ENCODE assay signal across 8 mouse cellular contexts in the genomic region with DNA sequence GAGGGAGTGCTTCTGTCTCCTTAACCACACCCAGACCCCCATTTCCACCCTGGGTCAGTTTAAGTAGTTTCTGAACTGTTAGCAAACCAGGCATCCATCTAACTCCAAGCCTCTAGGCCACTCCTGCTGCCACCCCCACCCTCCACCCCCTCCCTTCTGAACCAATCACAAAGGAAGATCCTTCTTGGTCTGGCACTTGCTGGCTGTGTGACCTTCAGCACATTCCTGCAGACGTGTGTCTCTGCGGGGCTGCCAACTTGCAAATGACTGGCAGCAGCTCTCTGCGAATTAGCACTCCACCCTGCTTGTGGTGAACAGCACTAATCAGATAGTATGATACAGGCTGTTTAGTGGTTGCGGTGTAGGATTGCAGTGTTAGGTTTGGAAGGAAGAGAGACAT. TPM values are rescaled to one million over a fixed set of nuclear protein-coding genes. Genes with fewer than 3 reads are reported as not detected.
DNase-seq lines count a peak whose midpoint lies in the region; ATAC-seq and TF ChIP-seq lines count a peak whose summit lies in the region.
"Had no signal": no experiment of that assay in that cellular context is flagged by ENCODE, and none has a peak within 500 bp of the region (broad histone marks: within the 10 kb centered on the region; RNA-seq: fewer than 3 reads in every experiment).

No protein-coding gene starts in this region.

- TF ChIP-seq CTCF in lung, postnatal 0 days (IDR thresholded peaks at IDR 0.05), result no peak

- 13% methylated on average over 4 of the region's 4 CpGs for WGBS in lung, postnatal 0 days
- WGBS in embryonic facial prominence, embryonic 10.5 days, result 21% methylated on average over 4 of the region's 4 CpGs

- H3K4me3 ChIP-seq in lung, postnatal 0 days (ENCODE audit: low read depth, low read length), result no peak overlapping the region
- H3K4me3 ChIP-seq in embryonic facial prominence, embryonic 10.5 days, result no peak overlapping the region
- H3K4me3 ChIP-seq: limb, embryonic 12.5 days had no signal

- DNase-seq in lung, postnatal 25 days (ENCODE audit: low spot score), result peak; percentile 20
- no peak for DNase-seq in lung, postnatal 0 days (ENCODE audit: low spot score)
- DNase-seq in NIH3T3 (ENCODE audit: low read depth), result peak; percentile 53
- peak; percentile 19 for DNase-seq in embryonic facial prominence, embryonic 10.5 days (ENCODE audit: low spot score)
- peak; percentile 29 for DNase-seq in kidney, postnatal 14 days
- no peak for DNase-seq in cerebellum, adult 8-10 months
- no peak for DNase-seq in frontal cortex, adult 2 months (ENCODE audit: extremely low spot score in 1 of 2, low spot score in 1 of 2)

- TF ChIP-seq EP300 in lung, postnatal 0 days (IDR thresholded peaks at IDR 0.05), result no peak

- H3K4me2 ChIP-seq in lung, postnatal 0 days (replicated peaks; ENCODE audit: low read depth, low read length), result no peak overlapping the region
- H3K4me2 ChIP-seq: limb, embryonic 12.5 days had no signal

- no peak overlapping the region for H3K9ac ChIP-seq in lung, postnatal 0 days (replicated peaks; ENCODE audit: low read depth)
- H3K9ac ChIP-seq: limb, embryonic 12.5 days had no signal

- no peaks in the 10 kb centered on the region for H3K27me3 ChIP-seq in lung, postnatal 0 days (replicated peaks; ENCODE audit: insufficient read depth, low read length)
- no peaks in the 10 kb centered on the region for H3K27me3 ChIP-seq in embryonic facial prominence, embryonic 10.5 days (replicated peaks; ENCODE audit: low read depth, poor library complexity, severe bottlenecking)
- H3K27me3 ChIP-seq: limb, embryonic 12.5 days had no signal

- H3K36me3 ChIP-seq in lung, postnatal 0 days (ENCODE audit: insufficient read depth, low read length), result no peaks in the 10 kb centered on the region
- H3K36me3 ChIP-seq in embryonic facial prominence, embryonic 10.5 days (replicated peaks), result no peaks in the 10 kb centered on the region
- H3K36me3 ChIP-seq: limb, embryonic 12.5 days had no signal

- no peaks in the 10 kb centered on the region for H3K4me1 ChIP-seq in lung, postnatal 0 days (ENCODE audit: insufficient read depth, low read depth, low read length)
- H3K4me1 ChIP-seq in embryonic facial prominence, embryonic 10.5 days, result peaks cover 23% of the 10 kb centered on the region

- H3K27ac ChIP-seq in lung, postnatal 0 days (ENCODE audit: low read length), result no peak overlapping the region
- no peak overlapping the region for H3K27ac ChIP-seq in embryonic facial prominence, embryonic 10.5 days (replicated peaks)
- H3K27ac ChIP-seq: limb, embryonic 12.5 days had no signal

- ATAC-seq in lung, postnatal 0 days, result no peak

- no peaks in the 10 kb centered on the region for H3K9me3 ChIP-seq in lung, postnatal 0 days (ENCODE audit: low read length)
- no peaks in the 10 kb centered on the region for H3K9me3 ChIP-seq in embryonic facial prominence, embryonic 10.5 days
- H3K9me3 ChIP-seq: limb, embryonic 12.5 days had no signal

RNA-seq across cellular contexts. Expression of gene Atxn7l1, which starts 18.1 kb away (rescaled TPM):
- 9.6 and 10.2 TPM in 2 replicates for polyA plus RNA-seq in lung, postnatal 0 days (2015; fragmentation: Nextera tagmentation; extraction: Ambion mirVana)
- 13.6 and 14.6 TPM in 2 replicates for polyA plus RNA-seq in embryonic facial prominence, embryonic 10.5 days (2016; fragmentation: Nextera tagmentation; extraction: Ambion mirVana)
- 37.0 and 43.7 TPM in 2 replicates for polyA plus RNA-seq in frontal cortex, adult 2 months (2012; rRNA removed)

RNA-seq across cellular contexts. Expression of gene Cdhr3, which starts 36.7 kb away (rescaled TPM):
- 5.6 and 6.5 TPM in 2 replicates for polyA plus RNA-seq in lung, postnatal 0 days (2015; fragmentation: Nextera tagmentation; extraction: Ambion mirVana)
- polyA plus RNA-seq in embryonic facial prominence, embryonic 10.5 days (2016; fragmentation: Nextera tagmentation; extraction: Ambion mirVana), result not detected in 2 replicates
- 5.4 and 8.8 TPM in 2 replicates for polyA plus RNA-seq in frontal cortex, adult 2 months (2012; rRNA removed)
- polyA plus RNA-seq: limb, embryonic 12.5 days had no signal

Comparison
In these comparisons a context has a peak if more than half of its experiments do, and no peak if none do; other contexts are left out.
1. DNase-seq: peak in lung, postnatal 25 days (single experiment), NIH3T3 (single experiment), embryonic facial prominence, embryonic 10.5 days (single experiment) and kidney, postnatal 14 days (single experiment); none in lung, postnatal 0 days (single experiment), cerebellum, adult 8-10 months (single experiment) and frontal cortex, adult 2 months (0 of 2).